Mouse (Mus musculus) lung, postnatal 0 days (tissue): ENCODE results near the gene Sorcs3. TPM values are rescaled to one million over a fixed set of nuclear protein-coding genes. Genes with fewer than 3 reads are reported as not detected.

Experiments
- ATAC-seq: fragments of 200-750 bp; cut with Nextera tagmentation; 2 replicates; pipeline ENCODE4 v1.8.0; 2017; ENCODE audit warnings: moderate library complexity
- DNase-seq: peaks from one replicate; pipeline ENCODE4 v3.0.0-alpha.2; 2016; ENCODE audit warnings: low spot score
- H3K27ac ChIP-seq: fragments of 300-500 bp; sonication (generic); 2 replicates; pipeline ENCODE4 v1.5.1; 2014; ENCODE audit warnings: antibody characterized with exemption, mild to moderate bottlenecking, low read length, mixed read lengths
- H3K27me3 ChIP-seq: fragments of 300-500 bp; sonication (generic); replicated peaks from 2 replicates; pipeline ENCODE4 v1.6.1; 2014; ENCODE audit warnings: low read length, mixed read lengths; ENCODE audit not compliant: insufficient read depth
- H3K36me3 ChIP-seq: fragments of 300-500 bp; sonication (generic); 2 replicates; pipeline ENCODE4 v1.6.1; 2014; ENCODE audit warnings: low read length, mixed read lengths; ENCODE audit not compliant: insufficient read depth
- H3K4me1 ChIP-seq: fragments of 300-500 bp; sonication (generic); 2 replicates; pipeline ENCODE4 v1.6.1; 2014; ENCODE audit warnings: antibody characterized with exemption, low read depth, low read length, mixed read lengths; ENCODE audit not compliant: insufficient read depth
- H3K4me2 ChIP-seq: fragments of 300-500 bp; sonication (generic); replicated peaks from 2 replicates; pipeline ENCODE4 v1.6.1; 2014; ENCODE audit warnings: low read depth, mild to moderate bottlenecking, low read length, moderate library complexity, mixed read lengths
- H3K4me3 ChIP-seq: fragments of 300-500 bp; sonication (generic); 2 replicates; pipeline ENCODE4 v1.5.1; 2014; ENCODE audit warnings: low read depth, low read length
- H3K9ac ChIP-seq: fragments of 300-500 bp; sonication (generic); replicated peaks from 2 replicates; pipeline ENCODE4 v1.6.1; 2014; ENCODE audit warnings: low read depth, mild to moderate bottlenecking
- H3K9me3 ChIP-seq: fragments of 300-500 bp; sonication (generic); 2 replicates; pipeline ENCODE4 v1.6.1; 2016; ENCODE audit warnings: low read length, mixed read lengths
- CTCF ChIP-seq: IDR thresholded peaks from 2 replicates; pipeline ENCODE4 v1.5.1; 2016; ENCODE audit warnings: antibody characterized with exemption, mild to moderate bottlenecking
- EP300 ChIP-seq: IDR thresholded peaks from 2 replicates; pipeline ENCODE4 v1.6.1; 2016; ENCODE audit warnings: antibody characterized with exemption, mild to moderate bottlenecking, control low read depth
- WGBS: fragments of 180-500 bp; shearing (Covaris S2); extraction: QIAGEN DNeasy Blood & Tissue Kit; methylation state at CpG from one replicate; pipeline ENCODE4 v1.1.7; 2014; 5-methylcytosine and 5-hydroxymethylcytosine counted together
- polyA plus RNA-seq: library from polyadenylated mRNA; unstranded; fragments of >200 nt; fragmentation: Nextera tagmentation; extraction: Ambion mirVana; gene quantifications from 2 replicates; pipeline ENCODE4 v1.2.1, GENCODE M21; 2015

Gene Sorcs3
- polyA plus RNA-seq, 1 experiment from 2014 or later = 0.02 TPM

GRCm38 (mm10) chr19:48682485-48682884 is 476.7 kb downstream of the Sorcs3 start:
- no peaks in the 10 kb centered on the region for H3K27me3 ChIP-seq
- 78% methylated on average over 3 of the region's 3 CpGs for WGBS
- no peak overlapping the region for H3K9ac ChIP-seq
- H3K27ac ChIP-seq = no peak overlapping the region
- H3K4me3 ChIP-seq = no peak overlapping the region
- no peak overlapping the region for H3K4me2 ChIP-seq
- ATAC-seq (no peak), DNase-seq (no peak)
- no peak for TF ChIP-seq CTCF
- no peak for TF ChIP-seq EP300
- no peaks in the 10 kb centered on the region for H3K9me3 ChIP-seq
- no peaks in the 10 kb centered on the region for H3K36me3 ChIP-seq
- no peaks in the 10 kb centered on the region for H3K4me1 ChIP-seq

- Histone ChIP-seq H3K9me3 (no peaks in the 10 kb centered on the region), H3K4me1 (no peaks in the 10 kb centered on the region), H3K36me3 (no peaks in the 10 kb centered on the region), H3K27ac (no peak overlapping the region), H3K27me3 (no peaks in the 10 kb centered on the region), H3K4me2 (no peak overlapping the region), H3K4me3 (no peak overlapping the region), H3K9ac (no peak overlapping the region)
- TF ChIP-seq CTCF (no peak), EP300 (no peak)
- 86% methylated on average over 2 of the region's 2 CpGs for WGBS
- no peak for DNase-seq
- ATAC-seq = no peak
Observed at GRCm38 (mm10) chr19:48686369-48686768, 480.5 kb downstream of the Sorcs3 start.

GRCm38 (mm10) chr19:48700111-48700658 is 494.4 kb downstream of the Sorcs3 start:
- Histone ChIP-seq H3K9me3 (no peaks in the 10 kb centered on the region), H3K27me3 (no peaks in the 10 kb centered on the region), H3K9ac (no peak overlapping the region), H3K4me1 (no peaks in the 10 kb centered on the region), H3K4me2 (no peak overlapping the region), H3K27ac (no peak overlapping the region), H3K36me3 (no peaks in the 10 kb centered on the region), H3K4me3 (no peak overlapping the region)
- no peak for ATAC-seq
- DNase-seq = no peak
- no peak for TF ChIP-seq CTCF
- no peak for TF ChIP-seq EP300
- WGBS = 56% methylated on average over 6 of the region's 6 CpGs

GRCm38 (mm10) chr19:48703763-48704162 is 497.9 kb downstream of the Sorcs3 start:
- no peak overlapping the region for H3K9ac ChIP-seq
- TF ChIP-seq EP300 (no peak), CTCF (no peak)
- H3K27ac ChIP-seq = no peak overlapping the region
- H3K36me3 ChIP-seq = no peaks in the 10 kb centered on the region
- 76% methylated on average over 2 of the region's 2 CpGs for WGBS
- H3K4me3 ChIP-seq = no peak overlapping the region
- no peaks in the 10 kb centered on the region for H3K27me3 ChIP-seq
- no peaks in the 10 kb centered on the region for H3K4me1 ChIP-seq
- DNase-seq (no peak), ATAC-seq (no peak)
- no peaks in the 10 kb centered on the region for H3K9me3 ChIP-seq
- H3K4me2 ChIP-seq = no peak overlapping the region

- no peaks in the 10 kb centered on the region for H3K9me3 ChIP-seq
Observed at GRCm38 (mm10) chr19:48706267-48706923, 500.6 kb downstream of the Sorcs3 start.

GRCm38 (mm10) chr19:48706924-48707320 is 501.1 kb downstream of the Sorcs3 start:
- Histone ChIP-seq H3K4me1 (no peaks in the 10 kb centered on the region), H3K9me3 (no peaks in the 10 kb centered on the region), H3K27ac (no peak overlapping the region), H3K4me3 (no peak overlapping the region), H3K9ac (no peak overlapping the region), H3K4me2 (no peak overlapping the region), H3K36me3 (no peaks in the 10 kb centered on the region), H3K27me3 (no peaks in the 10 kb centered on the region)
- TF ChIP-seq CTCF (no peak), EP300 (no peak)
- WGBS = 74% methylated on average over 1 of the region's 1 CpGs
- ATAC-seq (no peak), DNase-seq (no peak)

More at GRCm38 (mm10) chr19:48706267-48706923, 500.6 kb downstream of the Sorcs3 start:
- no peaks in the 10 kb centered on the region for H3K4me1 ChIP-seq
- DNase-seq (no peak), ATAC-seq (no peak)
- H3K4me2 ChIP-seq = no peak overlapping the region
- TF ChIP-seq EP300 (no peak), CTCF (no peak)
- 3% methylated on average over 1 of the region's 1 CpGs for WGBS
- H3K36me3 ChIP-seq = no peaks in the 10 kb centered on the region
- H3K27me3 ChIP-seq = no peaks in the 10 kb centered on the region
- no peak overlapping the region for H3K27ac ChIP-seq
- no peak overlapping the region for H3K9ac ChIP-seq
- no peak overlapping the region for H3K4me3 ChIP-seq
